Mouse (Mus musculus) embryonic fibroblast, embryonic 13.5 days (primary cell): ENCODE results near the gene Kcnk12.

Source experiments
- CTCF ChIP-seq: IDR thresholded peaks from 2 replicates; pipeline ENCODE4 v1.5.1; 2011; ENCODE audit warnings: mild to moderate bottlenecking, control low read depth, low read length, moderate library complexity, borderline replicate concordance; ENCODE audit not compliant: insufficient read depth
- POLR2A ChIP-seq: IDR thresholded peaks from 2 replicates; pipeline ENCODE4 v1.6.1; 2011; ENCODE audit warnings: low read depth, mild to moderate bottlenecking, control low read depth, low read length, moderate library complexity

DNA sequence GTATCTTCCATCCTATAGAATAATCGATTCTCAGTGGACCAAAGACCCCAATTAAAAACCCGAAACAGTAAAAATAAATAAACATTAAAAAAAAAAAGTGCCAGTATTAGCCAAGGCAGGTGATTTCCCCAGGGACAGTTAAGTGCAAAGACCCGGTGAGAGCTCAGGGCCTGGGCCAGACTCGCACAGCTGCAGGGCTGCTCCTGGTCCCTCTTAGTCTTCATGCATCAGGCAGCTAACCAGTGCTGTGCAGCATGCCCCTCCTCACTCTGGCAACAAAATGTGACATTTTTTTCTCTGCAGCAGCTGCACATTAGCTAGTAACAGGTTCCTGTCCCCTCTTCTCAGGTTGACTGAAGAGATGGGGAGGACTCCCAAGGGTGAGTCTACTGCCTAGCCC, 65.8 kb downstream of the Kcnk12 start:
- TF ChIP-seq CTCF, result no peak
- no peak for TF ChIP-seq POLR2A
